Mouse (Mus musculus) effector memory CD4-positive, alpha-beta T cell, adult 5 months (primary cell): ENCODE measurements around the gene Capns1. TPM values are rescaled to one million over a fixed set of nuclear protein-coding genes. Genes with fewer than 3 reads are reported as not detected.

Experiments used
- polyA plus RNA-seq: library from polyadenylated mRNA; unstranded; fragments of 100-300 nt; shearing (Covaris generic); gene quantifications from one replicate; pipeline ENCODE4 v1.2.1, GENCODE M21; 2017

Gene Capns1
- 71.9 TPM for polyA plus RNA-seq

DNA sequence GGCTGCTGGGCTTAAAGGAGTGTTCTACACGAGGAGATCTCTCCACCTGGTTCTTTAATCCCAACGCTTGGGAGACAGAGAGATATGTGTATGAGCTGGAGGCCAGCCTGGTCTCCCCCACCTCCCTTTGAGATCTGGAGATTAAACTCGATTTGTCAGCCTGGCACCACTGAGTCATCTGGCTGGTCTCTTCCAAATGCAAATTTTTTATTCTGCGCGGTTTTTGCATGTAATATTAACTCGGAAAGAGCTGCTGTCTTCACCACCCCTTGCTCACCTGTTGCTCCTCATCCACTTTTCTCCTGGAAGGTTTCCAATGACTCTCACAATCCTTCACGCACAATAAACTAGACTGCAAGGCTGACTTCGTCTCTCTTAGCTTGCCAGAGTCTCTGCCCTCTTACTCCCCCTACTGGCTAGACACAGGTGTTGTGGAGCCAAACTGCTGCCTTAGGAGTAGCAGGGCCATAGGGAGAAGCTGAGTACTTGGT lies at the start of gene Capns1:
Capns1 (minus strand) TSS at position 331 of the 491 bp plus-strand sequence.

GRCm38 (mm10) chr7:30235625-30236024 lies 37.0 kb upstream of the Capns1 start, which contains the start of gene Ovol3:
Ovol3 (minus strand) TSS chr7:30235725.

DNA sequence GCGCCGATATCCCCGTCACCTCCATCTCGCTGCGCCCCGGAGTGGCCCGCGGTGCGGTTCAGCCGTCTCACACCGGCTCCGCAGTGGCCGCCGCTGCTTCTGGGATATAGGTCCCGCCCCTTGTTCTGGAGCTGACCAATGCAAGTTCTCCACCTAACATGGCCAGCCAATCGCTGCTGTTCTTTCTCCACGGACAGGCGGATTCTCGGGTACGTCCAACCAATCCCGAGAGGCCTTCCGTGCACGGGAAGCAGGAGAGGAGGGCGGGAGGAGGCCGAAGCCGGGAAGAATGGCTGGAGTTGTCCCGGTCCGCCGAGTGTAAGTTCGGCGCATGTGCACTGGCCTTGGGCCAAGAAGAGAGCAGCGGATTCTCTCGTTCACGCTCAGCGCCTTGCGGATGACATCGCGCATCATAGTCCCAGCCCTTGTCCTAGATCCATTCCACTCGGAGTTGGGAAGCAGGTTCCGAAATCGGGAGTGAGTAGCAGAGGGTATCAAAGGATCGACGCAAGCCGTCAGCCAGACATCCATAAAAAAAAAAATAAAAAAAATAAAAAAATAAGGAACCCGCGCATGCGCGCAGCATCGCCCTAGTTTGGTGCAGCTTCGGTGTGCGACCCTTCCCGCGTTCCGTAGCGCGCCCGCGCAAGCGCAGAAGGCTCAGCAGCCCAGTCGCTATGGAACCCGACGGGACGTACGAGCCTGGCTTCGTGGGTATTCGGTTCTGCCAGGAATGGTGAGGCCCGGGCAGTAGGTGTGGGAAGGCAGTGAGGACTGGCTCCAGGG lies 33.3 kb upstream of the Capns1 start, which contains the start of the genes Polr2i and Tbcb:
Polr2i (plus strand) TSS at position 280 of the 786 bp plus-strand sequence.
Tbcb (minus strand) TSS at position 604 of the 786 bp plus-strand sequence.

DNA sequence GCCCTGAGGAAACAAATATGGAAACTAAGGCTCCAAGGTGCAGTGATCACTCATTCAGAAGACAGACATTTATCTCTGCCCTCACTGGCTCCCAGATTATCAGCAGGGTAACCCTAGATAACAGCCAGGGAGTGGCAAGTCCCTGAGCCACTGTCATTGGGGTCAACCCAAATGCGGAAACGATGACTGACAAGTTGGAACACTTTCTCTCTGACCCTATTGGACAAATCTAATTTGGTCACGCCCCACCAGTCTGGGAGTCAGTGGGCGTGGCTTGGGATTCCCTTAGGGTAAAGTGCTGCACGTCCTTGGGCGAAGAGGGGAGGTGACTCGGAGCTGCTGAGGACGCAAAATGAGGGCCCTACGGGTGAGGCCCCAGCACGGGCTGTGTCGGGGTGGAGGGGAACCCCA lies 14.7 kb downstream of the Capns1 start, which contains the start of gene Cox7a1:
Cox7a1 (plus strand) TSS at position 266 of the 411 bp plus-strand sequence.

DNA sequence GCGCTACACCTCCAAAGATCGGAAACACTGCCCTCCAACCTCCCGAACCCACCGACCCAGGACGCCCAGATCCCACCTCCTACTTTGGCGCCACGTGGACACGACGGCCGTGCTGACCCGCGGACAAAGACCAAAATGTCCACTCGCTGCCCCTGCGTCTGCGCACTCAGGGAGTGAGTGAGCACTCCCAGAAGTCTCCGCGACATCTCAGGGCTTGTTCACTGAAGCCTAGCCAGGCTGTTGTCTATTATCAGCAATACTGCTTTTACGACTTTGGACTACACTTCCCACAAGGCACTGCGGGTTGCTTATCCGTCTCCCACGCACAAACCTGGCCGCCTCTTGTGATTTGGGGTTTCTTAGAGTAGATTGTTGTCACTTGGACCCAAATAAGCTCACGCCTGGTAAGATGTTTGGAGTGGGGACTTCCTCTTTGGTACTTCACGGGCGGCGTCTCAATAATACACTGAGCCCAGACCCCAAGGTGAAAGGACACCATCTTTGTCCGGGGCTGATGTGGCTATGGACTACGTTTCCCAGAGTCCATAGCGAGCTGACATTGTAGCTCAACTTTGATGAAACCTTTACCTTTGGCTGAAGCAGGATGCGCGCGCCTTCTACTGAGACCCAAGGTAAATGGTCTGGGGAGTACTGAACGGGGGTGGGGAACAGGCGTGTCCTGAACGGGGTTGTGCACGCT lies 28.9 kb downstream of the Capns1 start, which contains the start of gene Zfp146:
Zfp146 (minus strand) TSS at position 168 of the 700 bp plus-strand sequence.

Other genes starting within 250 kb of the Capns1 start
- 4.2 TPM for gene Zfp74, start 244.7 kb downstream of the Capns1 start, polyA plus RNA-seq
- 5.6 TPM for gene Zfp568, start 214.9 kb downstream of the Capns1 start, polyA plus RNA-seq
- gene Zfp14, start 147.4 kb downstream of the Capns1 start, polyA plus RNA-seq: 1.2 TPM
- 4.6 TPM for gene Zfp82, start 125.9 kb downstream of the Capns1 start, polyA plus RNA-seq
- gene Gm26920, start 108.4 kb downstream of the Capns1 start, polyA plus RNA-seq: not detected
- gene Zfp566, start 108.3 kb downstream of the Capns1 start, polyA plus RNA-seq: 8.9 TPM
- gene Zfp260, start 104.0 kb downstream of the Capns1 start, polyA plus RNA-seq: 57.5 TPM
- gene Zfp382, start 76.9 kb downstream of the Capns1 start, polyA plus RNA-seq: 9.1 TPM
- 26.4 TPM for gene Zfp146, start 29.1 kb downstream of the Capns1 start, polyA plus RNA-seq
- gene Cox7a1, start 14.7 kb downstream of the Capns1 start, polyA plus RNA-seq: not detected
- 22.1 TPM for gene Polr2i, start 33.1 kb upstream of the Capns1 start, polyA plus RNA-seq
- 59.1 TPM for gene Tbcb, start 33.5 kb upstream of the Capns1 start, polyA plus RNA-seq
- gene Ovol3, start 36.9 kb upstream of the Capns1 start, polyA plus RNA-seq: not detected
- gene Thap8, start 81.3 kb upstream of the Capns1 start, polyA plus RNA-seq: 0.37 TPM
- 5.2 TPM for gene Wdr62, start 81.6 kb upstream of the Capns1 start, polyA plus RNA-seq
- 0.41 TPM for gene Clip3, start 92.9 kb upstream of the Capns1 start, polyA plus RNA-seq
- 86.8 TPM for gene Alkbh6, start 109.9 kb upstream of the Capns1 start, polyA plus RNA-seq
- gene Syne4, start 116.0 kb upstream of the Capns1 start, polyA plus RNA-seq: 5.9 TPM
- not detected for gene E130208F15Rik, start 122.9 kb upstream of the Capns1 start, polyA plus RNA-seq
- 20.6 TPM for gene Sdhaf1, start 125.1 kb upstream of the Capns1 start, polyA plus RNA-seq
- not detected for gene Lrfn3, start 164.0 kb upstream of the Capns1 start, polyA plus RNA-seq
- gene Tyrobp, start 214.9 kb upstream of the Capns1 start, polyA plus RNA-seq: 2.8 TPM
- gene Hcst, start 221.0 kb upstream of the Capns1 start, polyA plus RNA-seq: 589 TPM
- gene Nfkbid, start 222.9 kb upstream of the Capns1 start, polyA plus RNA-seq: 853 TPM
- gene Aplp1, start 246.7 kb upstream of the Capns1 start, polyA plus RNA-seq: 34.3 TPM